19 mouse cellular contexts compared by ENCODE assay signal in the genomic region with DNA sequence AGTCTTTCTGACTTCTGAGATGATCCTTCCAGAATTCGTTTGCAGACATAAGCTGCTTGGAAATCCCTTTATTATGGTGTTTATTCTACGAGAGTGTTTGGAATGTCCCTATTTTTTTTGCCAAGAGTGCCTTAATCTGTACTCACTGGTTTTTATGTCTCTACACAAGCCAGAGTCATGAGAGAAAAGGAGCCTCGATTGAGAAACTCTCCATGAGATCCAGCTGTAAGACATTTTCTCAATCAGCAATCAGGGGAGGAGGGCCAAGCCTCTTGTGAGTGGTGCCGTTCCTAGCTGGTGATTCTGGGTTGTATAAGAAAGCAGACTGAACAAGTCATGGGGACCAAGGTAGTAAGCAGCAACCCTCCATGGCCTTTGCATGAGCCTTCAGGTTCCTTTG.
A peak's percentile ranks its signal among the peaks of the same experiment; 100 is the strongest.
DNase-seq lines count a peak whose midpoint lies in the region; ATAC-seq lines count a peak whose summit lies in the region.
"Had no signal": no experiment of that assay in that cellular context is flagged by ENCODE, and none has a peak within 500 bp of the region (broad histone marks: within the 10 kb centered on the region; RNA-seq: fewer than 3 reads in every experiment).

No protein-coding gene starts in this region.

- H3K9ac ChIP-seq in liver, embryonic 12.5 days: no peak overlapping the region
- H3K9ac ChIP-seq: forebrain, embryonic 12.5 days; hindbrain, embryonic 13.5 days; midbrain, embryonic 12.5 days; neural tube, embryonic 15.5 days had no signal

- H3K4me2 ChIP-seq in liver, embryonic 12.5 days: no peak overlapping the region
- H3K4me2 ChIP-seq: forebrain, embryonic 12.5 days; hindbrain, embryonic 13.5 days; midbrain, embryonic 12.5 days; neural tube, embryonic 15.5 days had no signal

- no peaks in the 10 kb centered on the region for H3K36me3 ChIP-seq in liver, embryonic 12.5 days
- H3K36me3 ChIP-seq: forebrain, embryonic 12.5 days; hindbrain, embryonic 13.5 days; limb, embryonic 10.5 days; midbrain, embryonic 12.5 days; neural tube, embryonic 15.5 days had no signal

- no peaks in the 10 kb centered on the region for H3K4me1 ChIP-seq in liver, embryonic 12.5 days
- H3K4me1 ChIP-seq: forebrain, embryonic 12.5 days; hindbrain, embryonic 13.5 days; midbrain, embryonic 12.5 days had no signal

- ATAC-seq in liver, embryonic 12.5 days: no peak
- ATAC-seq: CD4-positive, CD25-positive, alpha-beta regulatory T cell, adult 4 months had no signal

- H3K4me3 ChIP-seq in liver, embryonic 12.5 days: no peak overlapping the region
- H3K4me3 ChIP-seq: forebrain, embryonic 12.5 days; hindbrain, embryonic 13.5 days; limb, embryonic 10.5 days; midbrain, embryonic 12.5 days; neural tube, embryonic 15.5 days had no signal

- H3K9me3 ChIP-seq in liver, embryonic 12.5 days (replicated peaks): no peaks in the 10 kb centered on the region
- H3K9me3 ChIP-seq: forebrain, embryonic 12.5 days; hindbrain, embryonic 13.5 days; limb, embryonic 10.5 days; midbrain, embryonic 12.5 days; neural tube, embryonic 15.5 days had no signal

- H3K27me3 ChIP-seq in liver, embryonic 12.5 days (replicated peaks): no peaks in the 10 kb centered on the region
- H3K27me3 ChIP-seq: forebrain, embryonic 12.5 days; hindbrain, embryonic 13.5 days; midbrain, embryonic 12.5 days; neural tube, embryonic 15.5 days had no signal

- no peak overlapping the region for H3K27ac ChIP-seq in liver, embryonic 12.5 days
- H3K27ac ChIP-seq: forebrain, embryonic 12.5 days; hindbrain, embryonic 13.5 days; limb, embryonic 10.5 days; midbrain, embryonic 12.5 days; neural tube, embryonic 15.5 days had no signal

- 46% methylated on average over 4 of the region's 4 CpGs for WGBS in liver, embryonic 12.5 days (ENCODE audit: insufficient replicate concordance)

- DNase-seq in heart, adult 18-20 months: peak; percentile 45 to 50
- DNase-seq in heart, postnatal 4 days: no peak
- peak; percentile 9 for DNase-seq in urinary bladder, postnatal 14 days (ENCODE audit: low spot score)
- no peak for DNase-seq in urinary bladder, postnatal 25 days (ENCODE audit: low spot score)
- DNase-seq in lung, postnatal 14 days: peak; percentile 17
- DNase-seq in spleen, postnatal 4 days (ENCODE audit: low spot score in 2 of 2): no peak
- DNase-seq: adrenal gland, postnatal 36 days; cerebellum, adult 9-11 months; kidney, adult 18-20 months; kidney, postnatal 10 days; liver; right cerebral cortex, adult 18-20 months had no signal

Comparison
In these comparisons a context has a peak if more than half of its experiments do, and no peak if none do; other contexts are left out.
1. DNase-seq: peak in heart, adult 18-20 months (2 of 2), urinary bladder, postnatal 14 days (single experiment) and lung, postnatal 14 days (single experiment); none in heart, postnatal 4 days (single experiment), urinary bladder, postnatal 25 days (single experiment) and spleen, postnatal 4 days (0 of 2).